Mouse (Mus musculus): Measurements from ENCODE around the gene Tldc2.

The Tldc2 gene

DNA sequence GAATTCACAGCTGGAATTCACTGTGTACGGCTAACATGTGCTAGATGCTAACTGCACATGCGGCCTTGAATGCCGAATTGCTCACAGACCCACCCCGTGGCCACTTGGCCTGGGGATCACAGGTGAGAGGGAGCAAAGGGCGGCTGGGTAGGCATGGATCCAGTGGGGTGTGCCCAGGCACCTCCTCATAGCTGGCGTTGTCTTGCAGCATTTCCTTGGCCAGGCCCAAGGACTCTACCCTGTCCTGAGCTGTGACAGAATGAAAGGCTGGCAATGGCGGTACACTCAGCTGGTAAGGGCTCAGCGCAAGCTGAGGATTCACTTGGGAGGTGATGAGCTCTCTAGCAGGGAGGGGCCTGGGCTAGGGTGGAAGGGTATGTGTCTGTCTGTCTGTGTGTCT, at the start of gene Tldc2:
Gene Tldc2, plus strand, starts transcription at position 260 of the 400 bp plus-strand sequence.
- in situ Hi-C loops (cut with MboI; ENCODE audit: low pct_unique_long_range_greater_than_20kb in 1 of 2, low sequenced_read_pairs in 2 of 2, unreplicated experiment in 1 of 2) = no loop called here

DNA sequence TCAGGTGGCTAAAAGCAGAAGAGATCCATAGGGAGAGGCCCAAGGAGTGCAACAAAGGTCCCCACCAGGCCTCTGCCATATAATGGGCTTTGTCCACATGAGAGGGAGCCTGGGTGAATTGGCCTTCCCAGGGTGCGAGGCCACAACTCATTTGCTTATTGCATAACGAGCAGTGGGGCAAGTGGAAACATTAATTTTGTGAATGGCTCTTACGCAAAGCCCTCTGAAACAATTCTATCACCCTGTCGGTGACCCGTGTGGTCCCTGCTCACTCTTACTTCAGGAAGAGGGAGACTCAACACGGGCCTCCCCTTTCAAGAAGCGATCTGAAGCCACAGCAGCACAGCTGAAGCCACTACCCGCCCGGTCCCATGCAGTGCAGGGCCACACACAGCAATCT, 49.6 kb upstream of the Tldc2 start:
- in situ Hi-C loops (cut with MboI; ENCODE audit: low pct_unique_long_range_greater_than_20kb in 1 of 2, low sequenced_read_pairs in 2 of 2, unreplicated experiment in 1 of 2) = no loop called here

GRCm38 (mm10) chr2:157039900-157040648, 46.8 kb upstream of the Tldc2 start:
- in situ Hi-C loops (cut with MboI; ENCODE audit: low pct_unique_long_range_greater_than_20kb in 1 of 2, low sequenced_read_pairs in 2 of 2, unreplicated experiment in 1 of 2) = no loop called here

GRCm38 (mm10) chr2:157040649-157041046, 46.2 kb upstream of the Tldc2 start:
- in situ Hi-C loops (cut with MboI; ENCODE audit: low pct_unique_long_range_greater_than_20kb in 1 of 2, low sequenced_read_pairs in 2 of 2, unreplicated experiment in 1 of 2) = no loop called here

GRCm38 (mm10) chr2:157041421-157041820, 45.4 kb upstream of the Tldc2 start:
- in situ Hi-C loops (cut with MboI; ENCODE audit: low pct_unique_long_range_greater_than_20kb in 1 of 2, low sequenced_read_pairs in 2 of 2, unreplicated experiment in 1 of 2) = no loop called here

DNA sequence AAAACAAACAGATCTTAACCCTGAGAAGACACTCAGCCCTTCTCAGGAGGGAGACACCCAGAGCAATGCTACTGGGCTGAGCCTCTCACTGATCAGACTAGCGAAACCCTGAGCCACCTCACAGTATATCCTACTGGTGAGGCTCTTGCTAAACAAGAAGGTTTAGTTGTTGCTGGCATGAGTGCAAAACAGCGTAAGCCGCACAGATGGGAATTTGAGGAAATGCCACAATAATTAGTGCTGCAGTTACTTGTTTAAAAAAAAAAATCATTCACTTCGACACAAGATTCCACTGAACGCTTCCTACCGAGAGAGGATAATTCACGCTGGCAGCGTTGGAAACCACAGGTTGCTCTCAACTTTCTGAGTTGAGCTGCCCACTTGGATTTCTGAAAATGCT, 43.3 kb upstream of the Tldc2 start:
- in situ Hi-C loops (cut with MboI; ENCODE audit: low pct_unique_long_range_greater_than_20kb in 1 of 2, low sequenced_read_pairs in 2 of 2, unreplicated experiment in 1 of 2) = no loop called here

- in situ Hi-C loops (cut with MboI; ENCODE audit: low pct_unique_long_range_greater_than_20kb in 1 of 2, low sequenced_read_pairs in 2 of 2, unreplicated experiment in 1 of 2) = no loop called here
These were observed 42.9 kb upstream of the Tldc2 start for GRCm38 (mm10) chr2:157043987-157044386.

- in situ Hi-C loops (cut with MboI; ENCODE audit: low pct_unique_long_range_greater_than_20kb in 1 of 2, low sequenced_read_pairs in 2 of 2, unreplicated experiment in 1 of 2) = no loop called here
These were observed 40.9 kb upstream of the Tldc2 start for GRCm38 (mm10) chr2:157045932-157046331.

DNA sequence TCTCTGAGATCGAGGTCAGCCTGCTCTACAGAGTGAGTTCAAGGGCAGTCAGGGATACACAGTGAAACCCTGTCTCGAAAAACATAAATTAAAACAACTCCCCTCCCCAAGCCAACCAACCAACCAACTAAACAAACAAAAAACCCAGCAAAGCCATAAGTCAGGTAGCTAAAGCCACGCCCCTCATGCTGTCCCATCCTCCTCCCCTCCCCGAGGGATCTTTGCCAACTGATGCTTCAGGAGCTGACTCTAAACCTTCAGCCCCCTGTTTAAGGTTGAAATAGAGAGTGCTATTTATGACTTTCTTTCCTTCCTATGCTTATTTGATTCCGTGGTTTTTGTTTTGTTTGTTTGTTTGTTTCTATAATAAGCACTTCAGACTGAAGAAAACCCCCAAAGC, 39.9 kb upstream of the Tldc2 start:
- in situ Hi-C loops (cut with MboI; ENCODE audit: low pct_unique_long_range_greater_than_20kb in 1 of 2, low sequenced_read_pairs in 2 of 2, unreplicated experiment in 1 of 2) = no loop called here

- in situ Hi-C loops (cut with MboI; ENCODE audit: low pct_unique_long_range_greater_than_20kb in 1 of 2, low sequenced_read_pairs in 2 of 2, unreplicated experiment in 1 of 2) = no loop called here
These were observed 38.3 kb upstream of the Tldc2 start for GRCm38 (mm10) chr2:157048395-157049181.

GRCm38 (mm10) chr2:157049831-157050243, 37.0 kb upstream of the Tldc2 start:
- in situ Hi-C loops (cut with MboI; ENCODE audit: low pct_unique_long_range_greater_than_20kb in 1 of 2, low sequenced_read_pairs in 2 of 2, unreplicated experiment in 1 of 2) = no loop called here

GRCm38 (mm10) chr2:157052448-157052847, 34.4 kb upstream of the Tldc2 start:
- in situ Hi-C loops (cut with MboI; ENCODE audit: low pct_unique_long_range_greater_than_20kb in 1 of 2, low sequenced_read_pairs in 2 of 2, unreplicated experiment in 1 of 2) = no loop called here

- in situ Hi-C loops (cut with MboI; ENCODE audit: low pct_unique_long_range_greater_than_20kb in 1 of 2, low sequenced_read_pairs in 2 of 2, unreplicated experiment in 1 of 2) = no loop called here
These were observed 33.7 kb upstream of the Tldc2 start for GRCm38 (mm10) chr2:157053124-157053523.

GRCm38 (mm10) chr2:157053787-157054186, 33.1 kb upstream of the Tldc2 start:
- in situ Hi-C loops (cut with MboI; ENCODE audit: low pct_unique_long_range_greater_than_20kb in 1 of 2, low sequenced_read_pairs in 2 of 2, unreplicated experiment in 1 of 2) = no loop called here

DNA sequence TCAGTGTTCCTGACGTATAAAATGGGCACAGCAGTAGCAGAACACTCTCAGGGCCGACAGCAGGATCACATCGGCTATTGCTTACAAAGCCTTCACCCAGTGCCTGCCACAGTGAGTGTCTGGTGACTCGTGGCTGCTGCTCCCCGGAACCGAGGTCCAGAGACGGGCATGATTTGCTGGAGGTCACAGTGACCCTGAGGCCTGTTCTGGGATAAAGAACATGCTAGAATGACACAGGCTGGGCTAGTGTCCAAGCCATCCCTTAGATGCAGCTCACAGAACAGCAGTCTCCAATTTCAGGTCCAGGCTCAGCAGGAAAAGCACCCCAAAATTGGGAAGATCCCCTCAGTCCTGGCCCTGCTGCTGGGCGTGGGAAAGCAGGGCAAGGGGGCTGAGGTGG, 32.6 kb upstream of the Tldc2 start:
- in situ Hi-C loops (cut with MboI; ENCODE audit: low pct_unique_long_range_greater_than_20kb in 1 of 2, low sequenced_read_pairs in 2 of 2, unreplicated experiment in 1 of 2) = no loop called here

- in situ Hi-C loops (cut with MboI; ENCODE audit: low pct_unique_long_range_greater_than_20kb in 1 of 2, low sequenced_read_pairs in 2 of 2, unreplicated experiment in 1 of 2) = no loop called here
These were observed 32.0 kb upstream of the Tldc2 start for GRCm38 (mm10) chr2:157054816-157055215.

DNA sequence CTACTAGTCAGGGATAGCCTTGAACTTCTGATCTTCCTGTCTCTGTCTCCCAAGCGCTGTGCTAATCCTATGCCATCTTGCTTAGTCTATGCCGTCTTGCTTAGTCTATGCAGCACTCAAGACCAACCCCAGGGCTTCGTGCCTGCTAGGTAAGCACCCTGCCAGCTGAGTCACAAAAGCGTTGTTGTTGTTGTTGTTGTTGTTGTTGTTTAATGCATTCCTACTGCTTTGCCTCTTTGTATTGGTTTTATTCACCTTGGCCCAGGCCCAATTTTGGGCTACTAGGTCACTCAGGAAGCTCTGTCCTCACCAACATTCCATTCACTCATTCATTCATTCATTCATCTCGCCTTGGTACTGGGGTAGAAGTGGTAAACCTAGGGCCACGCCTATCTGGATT, 31.1 kb upstream of the Tldc2 start:
- in situ Hi-C loops (cut with MboI; ENCODE audit: low pct_unique_long_range_greater_than_20kb in 1 of 2, low sequenced_read_pairs in 2 of 2, unreplicated experiment in 1 of 2) = no loop called here

GRCm38 (mm10) chr2:157057186-157057585, 29.7 kb upstream of the Tldc2 start:
- in situ Hi-C loops (cut with MboI; ENCODE audit: low pct_unique_long_range_greater_than_20kb in 1 of 2, low sequenced_read_pairs in 2 of 2, unreplicated experiment in 1 of 2) = no loop called here

DNA sequence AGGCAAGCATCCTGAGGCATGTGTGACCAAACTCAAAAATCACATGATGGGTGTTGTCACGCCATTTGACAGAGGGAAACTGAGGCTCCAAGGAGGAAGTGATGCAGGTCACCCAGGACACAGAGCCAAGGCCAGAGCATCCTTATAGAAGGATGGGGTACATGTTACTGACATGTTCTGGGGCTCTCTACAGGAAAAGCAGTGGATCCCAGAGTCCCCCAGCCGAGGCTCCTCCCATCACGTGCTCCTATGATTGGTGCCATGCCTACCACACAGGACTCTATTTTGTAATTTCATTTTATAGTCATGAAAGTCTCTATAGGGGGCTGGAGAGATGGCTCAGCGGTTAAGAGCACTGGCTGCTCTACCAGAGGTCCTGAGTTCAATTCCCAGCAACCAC, 29.1 kb upstream of the Tldc2 start:
- in situ Hi-C loops (cut with MboI; ENCODE audit: low pct_unique_long_range_greater_than_20kb in 1 of 2, low sequenced_read_pairs in 2 of 2, unreplicated experiment in 1 of 2) = no loop called here

All from mouse embryonic stem cell (cell line).